ENCODE assay signal across 23 mouse cellular contexts in genomic region chr13:89012500-89012899, GRCm38 (mm10).
DNase-seq lines count a peak whose midpoint lies in the region; ATAC-seq and TF ChIP-seq lines count a peak whose summit lies in the region.
"Had no signal": no experiment of that assay in that cellular context is flagged by ENCODE, and none has a peak within 500 bp of the region (broad histone marks: within the 10 kb centered on the region; RNA-seq: fewer than 3 reads in every experiment).

No protein-coding gene starts in this region.

- no peaks in the 10 kb centered on the region for H3K27me3 ChIP-seq in forebrain, embryonic 13.5 days
- no peaks in the 10 kb centered on the region for H3K27me3 ChIP-seq in forebrain, embryonic 10.5 days (ENCODE audit: poor library complexity, severe bottlenecking)
- no peaks in the 10 kb centered on the region for H3K27me3 ChIP-seq in forebrain, embryonic 16.5 days (replicated peaks; ENCODE audit: control insufficient read depth, insufficient read depth, low read length)
- no peaks in the 10 kb centered on the region for H3K27me3 ChIP-seq in forebrain, postnatal 0 days (ENCODE audit: insufficient read depth, low read length)
- H3K27me3 ChIP-seq in midbrain, embryonic 14.5 days (ENCODE audit: control insufficient read depth, insufficient read depth, low read length) = no peaks in the 10 kb centered on the region
- H3K27me3 ChIP-seq in midbrain, postnatal 0 days (ENCODE audit: insufficient read depth, low read length) = no peaks in the 10 kb centered on the region
- H3K27me3 ChIP-seq: embryonic facial prominence, embryonic 12.5 days; embryonic facial prominence, embryonic 15.5 days; heart, embryonic 13.5 days had no signal

- H3K4me3 ChIP-seq in forebrain, embryonic 13.5 days = no peak overlapping the region
- H3K4me3 ChIP-seq in forebrain, embryonic 10.5 days = no peak overlapping the region
- no peak overlapping the region for H3K4me3 ChIP-seq in forebrain, embryonic 16.5 days (replicated peaks; ENCODE audit: low read length)
- H3K4me3 ChIP-seq in forebrain, postnatal 0 days (ENCODE audit: low read depth, low read length) = no peak overlapping the region
- H3K4me3 ChIP-seq in midbrain, embryonic 14.5 days (replicated peaks; ENCODE audit: low read depth, low read length) = no peak overlapping the region
- H3K4me3 ChIP-seq in midbrain, postnatal 0 days (ENCODE audit: low read depth, low read length) = no peak overlapping the region
- H3K4me3 ChIP-seq: embryonic facial prominence, embryonic 12.5 days; embryonic facial prominence, embryonic 15.5 days; heart, adult 2 months; heart, embryonic 10.5 days; heart, embryonic 13.5 days had no signal

- H3K9ac ChIP-seq in forebrain, embryonic 13.5 days = no peak overlapping the region
- H3K9ac ChIP-seq in forebrain, embryonic 16.5 days (replicated peaks; ENCODE audit: low read depth, low read length) = no peak overlapping the region
- H3K9ac ChIP-seq in forebrain, postnatal 0 days = no peak overlapping the region
- H3K9ac ChIP-seq in midbrain, embryonic 14.5 days (replicated peaks; ENCODE audit: low read length) = no peak overlapping the region
- H3K9ac ChIP-seq in midbrain, postnatal 0 days (replicated peaks; ENCODE audit: low read length, poor library complexity, severe bottlenecking) = no peak overlapping the region
- H3K9ac ChIP-seq: embryonic facial prominence, embryonic 12.5 days; embryonic facial prominence, embryonic 15.5 days; heart, embryonic 13.5 days had no signal

- H3K9me3 ChIP-seq in forebrain, embryonic 13.5 days (replicated peaks) = no peaks in the 10 kb centered on the region
- H3K9me3 ChIP-seq in forebrain, embryonic 10.5 days = no peaks in the 10 kb centered on the region
- H3K9me3 ChIP-seq in forebrain, embryonic 16.5 days (ENCODE audit: control insufficient read depth, low read length) = no peaks in the 10 kb centered on the region
- H3K9me3 ChIP-seq in forebrain, postnatal 0 days (ENCODE audit: low read length) = no peaks in the 10 kb centered on the region
- H3K9me3 ChIP-seq in midbrain, embryonic 14.5 days (ENCODE audit: control insufficient read depth, low read length) = no peaks in the 10 kb centered on the region
- no peaks in the 10 kb centered on the region for H3K9me3 ChIP-seq in midbrain, postnatal 0 days (ENCODE audit: low read length)
- H3K9me3 ChIP-seq: embryonic facial prominence, embryonic 12.5 days; embryonic facial prominence, embryonic 15.5 days; heart, embryonic 10.5 days; heart, embryonic 13.5 days had no signal

- no peak overlapping the region for H3K4me2 ChIP-seq in forebrain, embryonic 13.5 days
- H3K4me2 ChIP-seq in forebrain, embryonic 16.5 days (ENCODE audit: low read length) = no peak overlapping the region
- H3K4me2 ChIP-seq in forebrain, postnatal 0 days (ENCODE audit: low read depth) = no peak overlapping the region
- H3K4me2 ChIP-seq in midbrain, embryonic 14.5 days (ENCODE audit: low read length) = no peak overlapping the region
- no peak overlapping the region for H3K4me2 ChIP-seq in midbrain, postnatal 0 days (ENCODE audit: low read depth, low read length, poor library complexity, severe bottlenecking)
- H3K4me2 ChIP-seq: embryonic facial prominence, embryonic 12.5 days; embryonic facial prominence, embryonic 15.5 days; heart, embryonic 13.5 days had no signal

- TF ChIP-seq CTCF in forebrain, postnatal 0 days (IDR thresholded peaks at IDR 0.05; ENCODE audit: low read depth) = no peak
- TF ChIP-seq CTCF in midbrain, postnatal 0 days (IDR thresholded peaks at IDR 0.05) = no peak

- no peaks in the 10 kb centered on the region for H3K4me1 ChIP-seq in forebrain, embryonic 13.5 days
- no peaks in the 10 kb centered on the region for H3K4me1 ChIP-seq in forebrain, embryonic 10.5 days
- H3K4me1 ChIP-seq in forebrain, embryonic 16.5 days (replicated peaks; ENCODE audit: control insufficient read depth, insufficient read depth, low read length) = no peaks in the 10 kb centered on the region
- H3K4me1 ChIP-seq in forebrain, postnatal 0 days (ENCODE audit: insufficient read depth) = no peaks in the 10 kb centered on the region
- H3K4me1 ChIP-seq in midbrain, embryonic 14.5 days (ENCODE audit: control insufficient read depth, insufficient read depth, low read length) = no peaks in the 10 kb centered on the region
- H3K4me1 ChIP-seq in midbrain, postnatal 0 days (ENCODE audit: insufficient read depth, low read length) = no peaks in the 10 kb centered on the region
- H3K4me1 ChIP-seq: embryonic facial prominence, embryonic 12.5 days; embryonic facial prominence, embryonic 15.5 days; heart, embryonic 10.5 days had no signal

- no peaks in the 10 kb centered on the region for H3K36me3 ChIP-seq in forebrain, embryonic 13.5 days (ENCODE audit: poor library complexity, severe bottlenecking)
- H3K36me3 ChIP-seq in forebrain, embryonic 10.5 days (replicated peaks) = no peaks in the 10 kb centered on the region
- H3K36me3 ChIP-seq in forebrain, embryonic 16.5 days (ENCODE audit: control insufficient read depth, insufficient read depth) = no peaks in the 10 kb centered on the region
- no peaks in the 10 kb centered on the region for H3K36me3 ChIP-seq in forebrain, postnatal 0 days (ENCODE audit: insufficient read depth)
- no peaks in the 10 kb centered on the region for H3K36me3 ChIP-seq in midbrain, embryonic 14.5 days (ENCODE audit: control insufficient read depth, insufficient read depth, low read length)
- H3K36me3 ChIP-seq in midbrain, postnatal 0 days (ENCODE audit: insufficient read depth, low read length) = no peaks in the 10 kb centered on the region
- H3K36me3 ChIP-seq: embryonic facial prominence, embryonic 12.5 days; embryonic facial prominence, embryonic 15.5 days; heart, embryonic 10.5 days; heart, embryonic 13.5 days had no signal

- H3K27ac ChIP-seq in forebrain, embryonic 13.5 days = no peak overlapping the region
- no peak overlapping the region for H3K27ac ChIP-seq in forebrain, embryonic 10.5 days
- no peak overlapping the region for H3K27ac ChIP-seq in forebrain, embryonic 16.5 days (ENCODE audit: low read length)
- no peak overlapping the region for H3K27ac ChIP-seq in forebrain, postnatal 0 days (ENCODE audit: low read depth, low read length)
- no peak overlapping the region for H3K27ac ChIP-seq in midbrain, embryonic 14.5 days (replicated peaks; ENCODE audit: low read depth, low read length)
- H3K27ac ChIP-seq in midbrain, postnatal 0 days (ENCODE audit: low read depth, low read length) = no peak overlapping the region
- H3K27ac ChIP-seq: embryonic facial prominence, embryonic 12.5 days; embryonic facial prominence, embryonic 15.5 days; heart, adult 2 months; heart, embryonic 10.5 days; heart, embryonic 13.5 days had no signal

- DNase-seq in forebrain, embryonic 10.5 days (ENCODE audit: extremely low spot score, low spot score) = no peak
- no peak for DNase-seq in forebrain, postnatal 0 days
- peak; percentile 16 for DNase-seq in midbrain, embryonic 14.5 days
- no peak for DNase-seq in midbrain, postnatal 0 days (ENCODE audit: low spot score)
- DNase-seq: adrenal gland, adult 8-10 months; adrenal gland, postnatal 25 days; cerebellum, adult 18-20 months; cerebellum, adult 9-10 months; cerebellum, postnatal 25 days; gastrocnemius, postnatal 10 days; gastrocnemius, postnatal 36 days; heart, adult 2 months; heart, postnatal 14 days; heart, postnatal 4 days; kidney, adult 2 months had no signal

- peak; percentile 57; the same call in 1 of the 2 replicates for ATAC-seq in forebrain, embryonic 13.5 days
- ATAC-seq in forebrain, embryonic 16.5 days = 0 out of 2 replicates have a peak, but pooled peaks have one; percentile 27
- no peak for ATAC-seq in forebrain, postnatal 0 days
- ATAC-seq in midbrain, embryonic 14.5 days (ENCODE audit: low FRiP score, low TSS enrichment) = no peak
- no peak for ATAC-seq in midbrain, postnatal 0 days (ENCODE audit: low FRiP score)
- ATAC-seq: activated CD4-positive, CD25-positive, alpha-beta regulatory T cell, adult 4 months; intestine, postnatal 0 days had no signal

Comparison
In these comparisons a context has a peak if more than half of its experiments do, and no peak if none do; other contexts are left out.
1. ATAC-seq: peak in forebrain, embryonic 13.5 days (single experiment) and forebrain, embryonic 16.5 days (single experiment); none in forebrain, postnatal 0 days (single experiment), midbrain, embryonic 14.5 days (single experiment) and midbrain, postnatal 0 days (single experiment).